Mouse (Mus musculus): ENCODE measurements at regions not wholly inside any gene's neighbourhood (a gene's known extent, or its start where the extent isn't known, plus 50 kb on each side); places are given as distances from the start of the nearest gene placed in this dataset.

- no peak for ATAC-seq (ENCODE audit: insufficient read depth, low FRiP score)
- Histone ChIP-seq H3K4me3 (replicated peaks; ENCODE audit: low read length) (no peak overlapping the region), H3K4me1 (ENCODE audit: control insufficient read depth, insufficient read depth, low read length) (no peaks in the 10 kb centered on the region), H3K9me3 (replicated peaks; ENCODE audit: control insufficient read depth, low read length) (no peaks in the 10 kb centered on the region), H3K9ac (ENCODE audit: low read length) (no peak overlapping the region), H3K27ac (ENCODE audit: low read length) (no peak overlapping the region), H3K27me3 (ENCODE audit: control insufficient read depth, insufficient read depth, low read length) (no peaks in the 10 kb centered on the region), H3K4me2 (ENCODE audit: low read depth, low read length) (no peak overlapping the region), H3K36me3 (ENCODE audit: control insufficient read depth, insufficient read depth, low read length) (no peaks in the 10 kb centered on the region)
- WGBS, result 77% methylated on average over 22 of the region's 22 CpGs
Measured at GRCm38 (mm10) chr4:34429456-34430235, 121.1 kb upstream of the Akirin2 start.

- Histone ChIP-seq H3K36me3 (ENCODE audit: control insufficient read depth, insufficient read depth, low read length) (no peaks in the 10 kb centered on the region), H3K4me1 (ENCODE audit: control insufficient read depth, insufficient read depth, low read length) (no peaks in the 10 kb centered on the region)
Measured at GRCm38 (mm10) chr4:34437316-34437715, 113.4 kb upstream of the Akirin2 start.

DNA sequence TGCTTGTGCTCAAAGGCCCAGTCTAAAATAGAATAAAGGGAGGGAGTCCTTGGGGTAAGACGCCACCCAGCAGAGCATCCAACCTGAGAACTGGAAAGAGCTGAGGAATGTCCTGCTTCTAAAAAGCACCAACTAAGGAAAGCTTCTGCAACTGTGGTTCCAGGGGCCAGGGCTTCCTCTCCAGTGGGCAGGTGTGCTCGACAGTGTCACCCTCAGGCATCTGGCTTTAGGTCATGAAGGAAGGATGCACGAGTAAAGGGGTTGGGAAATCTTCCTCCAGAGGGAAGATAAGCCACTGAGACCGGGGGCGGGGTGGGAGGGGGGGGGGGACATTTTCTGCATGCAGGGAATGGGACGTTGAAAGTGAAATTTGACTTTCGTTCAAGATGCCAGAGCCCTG lies 101.2 kb upstream of the Akirin2 start:
- H3K9me3 ChIP-seq (replicated peaks; ENCODE audit: control insufficient read depth, low read length), result no peaks in the 10 kb centered on the region
- no peak overlapping the region for H3K4me3 ChIP-seq (replicated peaks; ENCODE audit: low read length)
- H3K4me1 ChIP-seq (ENCODE audit: control insufficient read depth, insufficient read depth, low read length), result no peaks in the 10 kb centered on the region
- no peak for ATAC-seq (ENCODE audit: insufficient read depth, low FRiP score)
- H3K4me2 ChIP-seq (ENCODE audit: low read depth, low read length), result no peak overlapping the region
- no peak overlapping the region for H3K9ac ChIP-seq (ENCODE audit: low read length)
- H3K27ac ChIP-seq (ENCODE audit: low read length), result no peak overlapping the region
- no peaks in the 10 kb centered on the region for H3K27me3 ChIP-seq (ENCODE audit: control insufficient read depth, insufficient read depth, low read length)
- no peaks in the 10 kb centered on the region for H3K36me3 ChIP-seq (ENCODE audit: control insufficient read depth, insufficient read depth, low read length)
- WGBS, result 79% methylated on average over 7 of the region's 7 CpGs

More at GRCm38 (mm10) chr4:34437316-34437715, 113.4 kb upstream of the Akirin2 start:
- H3K9ac ChIP-seq (ENCODE audit: low read length), result no peak overlapping the region
- WGBS, result 82% methylated on average over 3 of the region's 3 CpGs
- H3K27ac ChIP-seq (ENCODE audit: low read length), result no peak overlapping the region
- no peak overlapping the region for H3K4me3 ChIP-seq (replicated peaks; ENCODE audit: low read length)
- ATAC-seq (ENCODE audit: insufficient read depth, low FRiP score), result no peak; the same call in 1 of the 2 replicates
- H3K9me3 ChIP-seq (replicated peaks; ENCODE audit: control insufficient read depth, low read length), result no peaks in the 10 kb centered on the region
- no peaks in the 10 kb centered on the region for H3K27me3 ChIP-seq (ENCODE audit: control insufficient read depth, insufficient read depth, low read length)
- no peak overlapping the region for H3K4me2 ChIP-seq (ENCODE audit: low read depth, low read length)

DNA sequence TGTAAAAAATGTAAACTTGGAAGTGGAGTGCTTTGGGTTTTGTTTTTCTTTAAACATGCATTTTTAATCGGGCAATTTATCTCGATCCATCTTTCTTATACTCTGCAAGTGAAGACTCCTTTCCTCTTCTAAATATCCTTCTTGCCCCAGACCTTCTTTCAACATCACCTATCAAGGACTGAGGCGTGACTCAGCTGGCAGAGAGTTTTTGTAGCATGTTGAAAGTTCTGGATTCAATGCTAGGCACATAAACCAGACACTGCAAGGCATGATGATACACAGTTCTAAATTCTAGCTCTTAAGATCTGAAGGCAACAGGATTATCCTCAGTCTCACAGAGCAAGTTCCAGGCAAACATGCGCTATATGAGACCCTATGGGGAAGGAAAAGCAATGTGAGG lies 88.1 kb upstream of the Akirin2 start:
- Histone ChIP-seq H3K27ac (ENCODE audit: low read length) (no peak overlapping the region), H3K4me2 (ENCODE audit: low read depth, low read length) (no peak overlapping the region), H3K4me3 (replicated peaks; ENCODE audit: low read length) (no peak overlapping the region), H3K27me3 (ENCODE audit: control insufficient read depth, insufficient read depth, low read length) (no peaks in the 10 kb centered on the region), H3K9ac (ENCODE audit: low read length) (no peak overlapping the region), H3K4me1 (ENCODE audit: control insufficient read depth, insufficient read depth, low read length) (no peaks in the 10 kb centered on the region), H3K9me3 (replicated peaks; ENCODE audit: control insufficient read depth, low read length) (no peaks in the 10 kb centered on the region), H3K36me3 (ENCODE audit: control insufficient read depth, insufficient read depth, low read length) (no peaks in the 10 kb centered on the region)
- no peak for ATAC-seq (ENCODE audit: insufficient read depth, low FRiP score)
- WGBS, result 81% methylated on average over 4 of the region's 4 CpGs

- H3K4me3 ChIP-seq (replicated peaks; ENCODE audit: low read length), result no peak overlapping the region
- ATAC-seq (ENCODE audit: insufficient read depth, low FRiP score), result no peak
Measured at GRCm38 (mm10) chr4:34465845-34466244, 84.9 kb upstream of the Akirin2 start.

DNA sequence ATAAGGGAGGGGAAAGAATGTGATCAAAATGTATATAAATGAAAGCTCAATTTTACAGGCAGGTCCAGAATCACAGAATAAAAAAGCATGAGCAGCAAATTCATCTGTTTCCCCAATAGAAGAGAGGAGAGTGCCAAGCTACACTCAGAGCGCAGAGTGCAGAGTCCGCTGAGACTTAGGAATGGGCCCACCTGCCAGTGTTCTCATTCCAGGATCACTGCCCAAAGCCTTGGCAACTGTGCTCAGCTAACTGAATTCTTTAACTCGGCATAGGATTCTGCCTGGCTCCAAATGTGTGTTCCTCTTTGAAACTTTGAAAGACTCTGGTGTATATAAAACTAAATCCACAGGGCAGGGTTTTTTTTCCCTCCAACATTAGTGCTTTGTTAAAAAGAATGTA lies 84.4 kb upstream of the Akirin2 start:
- H3K9me3 ChIP-seq (replicated peaks; ENCODE audit: control insufficient read depth, low read length), result no peaks in the 10 kb centered on the region
- ATAC-seq (ENCODE audit: insufficient read depth, low FRiP score), result no peak
- no peak overlapping the region for H3K4me3 ChIP-seq (replicated peaks; ENCODE audit: low read length)
- no peak overlapping the region for H3K27ac ChIP-seq (ENCODE audit: low read length)
- 66% methylated on average over 3 of the region's 3 CpGs for WGBS
- no peaks in the 10 kb centered on the region for H3K4me1 ChIP-seq (ENCODE audit: control insufficient read depth, insufficient read depth, low read length)
- H3K9ac ChIP-seq (ENCODE audit: low read length), result no peak overlapping the region
- no peaks in the 10 kb centered on the region for H3K27me3 ChIP-seq (ENCODE audit: control insufficient read depth, insufficient read depth, low read length)
- H3K36me3 ChIP-seq (ENCODE audit: control insufficient read depth, insufficient read depth, low read length), result no peaks in the 10 kb centered on the region
- no peak overlapping the region for H3K4me2 ChIP-seq (ENCODE audit: low read depth, low read length)

More at GRCm38 (mm10) chr4:34465845-34466244, 84.9 kb upstream of the Akirin2 start:
- H3K9ac ChIP-seq (ENCODE audit: low read length), result no peak overlapping the region
- WGBS, result 88% methylated on average over 2 of the region's 2 CpGs
- no peaks in the 10 kb centered on the region for H3K9me3 ChIP-seq (replicated peaks; ENCODE audit: control insufficient read depth, low read length)
- no peak overlapping the region for H3K27ac ChIP-seq (ENCODE audit: low read length)
- no peaks in the 10 kb centered on the region for H3K4me1 ChIP-seq (ENCODE audit: control insufficient read depth, insufficient read depth, low read length)
- H3K36me3 ChIP-seq (ENCODE audit: control insufficient read depth, insufficient read depth, low read length), result no peaks in the 10 kb centered on the region
- no peaks in the 10 kb centered on the region for H3K27me3 ChIP-seq (ENCODE audit: control insufficient read depth, insufficient read depth, low read length)
- H3K4me2 ChIP-seq (ENCODE audit: low read depth, low read length), result no peak overlapping the region

GRCm38 (mm10) chr4:34468096-34468495 lies 82.6 kb upstream of the Akirin2 start:
- H3K4me1 ChIP-seq (ENCODE audit: control insufficient read depth, insufficient read depth, low read length), result no peaks in the 10 kb centered on the region
- no peaks in the 10 kb centered on the region for H3K36me3 ChIP-seq (ENCODE audit: control insufficient read depth, insufficient read depth, low read length)
- no peak overlapping the region for H3K4me3 ChIP-seq (replicated peaks; ENCODE audit: low read length)
- no peaks in the 10 kb centered on the region for H3K27me3 ChIP-seq (ENCODE audit: control insufficient read depth, insufficient read depth, low read length)
- no peak overlapping the region for H3K4me2 ChIP-seq (ENCODE audit: low read depth, low read length)
- no peaks in the 10 kb centered on the region for H3K9me3 ChIP-seq (replicated peaks; ENCODE audit: control insufficient read depth, low read length)
- H3K27ac ChIP-seq (ENCODE audit: low read length), result no peak overlapping the region
- WGBS, result 46% methylated on average over 9 of the region's 9 CpGs
- H3K9ac ChIP-seq (ENCODE audit: low read length), result no peak overlapping the region
- ATAC-seq (ENCODE audit: insufficient read depth, low FRiP score), result no peak

- Histone ChIP-seq H3K27ac (ENCODE audit: low read length) (no peak overlapping the region), H3K36me3 (ENCODE audit: control insufficient read depth, insufficient read depth, low read length) (no peaks in the 10 kb centered on the region), H3K4me2 (ENCODE audit: low read depth, low read length) (no peak overlapping the region), H3K9ac (ENCODE audit: low read length) (no peak overlapping the region), H3K4me3 (replicated peaks; ENCODE audit: low read length) (no peak overlapping the region), H3K9me3 (replicated peaks; ENCODE audit: control insufficient read depth, low read length) (no peaks in the 10 kb centered on the region), H3K27me3 (ENCODE audit: control insufficient read depth, insufficient read depth, low read length) (no peaks in the 10 kb centered on the region), H3K4me1 (ENCODE audit: control insufficient read depth, insufficient read depth, low read length) (no peaks in the 10 kb centered on the region)
- ATAC-seq (ENCODE audit: insufficient read depth, low FRiP score), result no peak
- WGBS, result 80% methylated on average over 5 of the region's 5 CpGs
Measured at GRCm38 (mm10) chr4:34475792-34476448, 74.8 kb upstream of the Akirin2 start.

- no peak overlapping the region for H3K4me3 ChIP-seq (replicated peaks; ENCODE audit: low read length)
- H3K36me3 ChIP-seq (ENCODE audit: control insufficient read depth, insufficient read depth, low read length), result no peaks in the 10 kb centered on the region
- ATAC-seq (ENCODE audit: insufficient read depth, low FRiP score), result no peak
- no peak overlapping the region for H3K9ac ChIP-seq (ENCODE audit: low read length)
- no peak overlapping the region for H3K4me2 ChIP-seq (ENCODE audit: low read depth, low read length)
- no peaks in the 10 kb centered on the region for H3K27me3 ChIP-seq (ENCODE audit: control insufficient read depth, insufficient read depth, low read length)
- H3K27ac ChIP-seq (ENCODE audit: low read length), result no peak overlapping the region
- WGBS, result 34% methylated on average over 1 of the region's 1 CpGs
- H3K9me3 ChIP-seq (replicated peaks; ENCODE audit: control insufficient read depth, low read length), result no peaks in the 10 kb centered on the region
- no peaks in the 10 kb centered on the region for H3K4me1 ChIP-seq (ENCODE audit: control insufficient read depth, insufficient read depth, low read length)
Measured at GRCm38 (mm10) chr4:34484273-34484672, 66.5 kb upstream of the Akirin2 start.

All from stomach, embryonic 16.5 days (tissue).